Mouse (Mus musculus): ENCODE measurements around the gene Gtsf1l. TPM values are rescaled to one million over a fixed set of nuclear protein-coding genes. Genes with fewer than 3 reads are reported as not detected.
"Not testable (repeated sequence)": the region's sequence is repeated elsewhere in the genome, so short reads cannot be mapped to it uniquely, and the experiment has no call there.

Gene Gtsf1l
- polyA plus RNA-seq, 2 experiments from 2014 or later = not detected

DNA sequence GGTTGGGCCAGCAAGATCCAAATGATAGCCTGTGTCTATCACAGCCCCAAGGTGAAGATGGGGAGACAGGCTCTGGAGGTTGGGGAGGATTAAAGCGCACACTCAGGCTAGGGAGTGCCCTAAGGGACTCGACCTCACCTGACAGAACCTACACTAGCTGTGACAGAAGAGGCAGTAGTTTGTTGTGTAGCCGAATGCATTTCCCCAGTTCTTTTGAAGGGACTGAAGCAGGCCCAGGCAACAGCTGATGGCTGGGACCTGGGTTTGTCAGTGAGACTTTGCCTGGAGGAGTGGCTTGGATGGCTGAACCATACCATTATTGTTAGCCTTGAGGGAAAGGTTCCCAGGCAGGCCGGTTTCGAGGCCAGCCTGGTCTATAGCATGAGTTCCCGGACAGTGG is 2.6 kb downstream of the Gtsf1l start:
- ATAC-seq = no peak

DNA sequence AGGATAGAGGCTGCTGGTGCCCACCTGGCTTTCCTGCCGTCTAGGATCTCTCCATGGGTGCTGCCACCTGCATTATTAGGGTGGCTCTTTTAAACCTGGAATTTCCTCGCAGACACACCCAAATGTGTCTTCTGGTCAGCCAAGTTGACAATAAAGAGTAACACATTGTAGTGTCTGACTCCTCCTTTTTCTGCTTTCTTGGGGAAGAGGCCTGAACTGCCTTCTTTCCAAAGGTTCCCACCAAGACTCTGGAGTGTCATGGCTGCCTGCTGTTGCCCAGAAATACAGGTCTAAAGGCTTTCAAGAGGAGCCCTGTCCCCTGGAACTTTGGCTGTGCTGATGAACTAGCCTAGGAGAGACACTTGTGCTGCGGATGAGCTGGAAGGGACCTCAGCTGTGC is 3.1 kb downstream of the Gtsf1l start:
- ATAC-seq = no peak

DNA sequence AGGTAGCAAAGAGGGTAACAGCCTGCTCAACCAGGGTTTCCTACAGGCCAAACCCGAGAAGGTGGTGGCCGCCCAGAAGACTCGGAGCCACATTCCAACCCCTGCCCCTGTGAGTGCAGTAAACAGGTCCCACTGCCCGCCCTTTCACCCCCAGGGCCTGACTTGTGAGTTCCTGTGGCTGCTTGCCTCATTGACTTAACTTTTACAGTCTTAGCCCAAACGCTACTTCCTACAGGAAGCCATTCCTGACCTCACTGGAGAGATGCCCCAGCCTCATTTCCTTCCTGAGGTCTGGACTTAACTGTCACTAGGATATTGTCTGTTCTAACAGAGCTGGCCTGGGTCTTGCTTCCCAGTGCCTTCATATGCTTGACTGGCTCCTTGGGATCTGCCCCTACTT is 5.1 kb downstream of the Gtsf1l start:
- no peak for ATAC-seq

DNA sequence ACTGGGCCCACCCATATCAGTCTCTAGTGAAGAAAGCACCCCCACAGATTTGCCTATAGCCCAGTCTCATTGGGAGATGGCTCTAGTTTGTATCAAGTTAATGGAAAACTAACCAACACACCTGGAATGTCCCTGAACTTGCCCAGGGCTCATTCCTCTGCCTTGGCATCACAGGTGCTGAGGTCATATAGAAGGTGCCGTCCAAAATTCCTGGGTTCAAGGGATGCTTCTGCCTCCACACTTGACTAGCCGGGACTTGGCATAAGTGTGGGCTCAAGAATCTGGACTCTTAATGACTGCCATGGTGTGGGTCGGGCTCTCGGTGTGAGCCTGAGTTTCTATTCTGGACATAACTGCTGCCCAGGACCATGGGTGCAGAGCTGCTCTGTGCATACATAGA is 8.6 kb downstream of the Gtsf1l start:
- no peak for ATAC-seq

DNA sequence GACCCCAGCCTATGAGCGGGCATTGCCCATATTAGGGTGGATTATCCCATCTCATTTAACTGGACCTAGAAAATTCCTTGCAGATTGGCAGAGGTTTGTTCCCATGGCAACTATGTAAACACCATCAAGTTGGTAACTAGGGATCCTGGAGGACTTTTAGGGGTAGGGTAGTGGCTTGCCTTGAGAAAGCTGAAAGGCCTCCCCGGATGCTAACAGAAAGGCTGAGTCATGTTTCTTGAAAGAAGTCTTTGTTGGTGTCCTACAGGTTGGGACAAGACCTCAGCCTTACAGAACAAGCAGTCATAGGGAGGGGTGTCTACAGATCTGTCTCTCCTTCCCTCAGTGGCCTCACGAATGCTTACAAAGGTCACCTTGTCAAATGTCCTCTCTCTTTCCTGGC is 12.4 kb downstream of the Gtsf1l start:
- ATAC-seq = no peak

DNA sequence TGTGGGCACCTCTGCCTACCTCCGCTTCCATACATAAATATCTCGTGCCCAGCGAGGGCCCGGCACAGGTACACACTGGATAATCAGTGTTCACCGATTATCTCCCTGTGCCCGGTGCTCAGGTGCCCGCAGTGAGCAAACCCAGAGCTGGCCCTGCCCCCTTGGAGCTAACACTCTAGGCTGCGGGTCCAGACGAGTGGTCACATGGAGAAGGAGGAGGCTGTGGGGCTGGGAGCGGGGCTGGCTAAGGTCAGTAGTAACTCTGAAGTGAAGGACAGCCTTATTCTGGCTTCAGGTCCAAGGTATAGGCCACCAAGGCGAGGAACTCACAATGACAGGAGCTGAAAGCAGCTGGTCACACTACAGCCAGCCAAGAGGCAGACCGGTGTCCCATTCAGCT is 12.8 kb downstream of the Gtsf1l start:
- no peak for ATAC-seq

DNA sequence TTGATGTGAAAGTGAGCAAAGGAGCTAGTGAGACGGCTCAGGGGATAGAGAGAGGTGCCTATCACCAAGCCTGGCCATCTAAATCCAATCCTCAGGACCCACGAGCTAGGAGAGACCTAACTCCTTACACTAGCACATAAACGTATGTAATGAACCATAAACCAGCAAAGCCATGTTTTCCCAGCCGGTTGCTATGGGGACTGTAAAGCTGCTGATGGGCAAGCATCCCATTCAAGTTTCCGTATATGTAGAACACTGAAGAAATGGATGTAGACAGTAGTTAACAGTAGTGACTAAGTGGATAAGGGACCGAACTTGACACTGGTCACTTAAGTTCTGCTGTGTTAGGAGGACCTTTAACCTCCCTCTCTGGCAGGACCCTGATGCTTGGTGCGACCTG is 13.6 kb downstream of the Gtsf1l start:
- no peak for ATAC-seq

DNA sequence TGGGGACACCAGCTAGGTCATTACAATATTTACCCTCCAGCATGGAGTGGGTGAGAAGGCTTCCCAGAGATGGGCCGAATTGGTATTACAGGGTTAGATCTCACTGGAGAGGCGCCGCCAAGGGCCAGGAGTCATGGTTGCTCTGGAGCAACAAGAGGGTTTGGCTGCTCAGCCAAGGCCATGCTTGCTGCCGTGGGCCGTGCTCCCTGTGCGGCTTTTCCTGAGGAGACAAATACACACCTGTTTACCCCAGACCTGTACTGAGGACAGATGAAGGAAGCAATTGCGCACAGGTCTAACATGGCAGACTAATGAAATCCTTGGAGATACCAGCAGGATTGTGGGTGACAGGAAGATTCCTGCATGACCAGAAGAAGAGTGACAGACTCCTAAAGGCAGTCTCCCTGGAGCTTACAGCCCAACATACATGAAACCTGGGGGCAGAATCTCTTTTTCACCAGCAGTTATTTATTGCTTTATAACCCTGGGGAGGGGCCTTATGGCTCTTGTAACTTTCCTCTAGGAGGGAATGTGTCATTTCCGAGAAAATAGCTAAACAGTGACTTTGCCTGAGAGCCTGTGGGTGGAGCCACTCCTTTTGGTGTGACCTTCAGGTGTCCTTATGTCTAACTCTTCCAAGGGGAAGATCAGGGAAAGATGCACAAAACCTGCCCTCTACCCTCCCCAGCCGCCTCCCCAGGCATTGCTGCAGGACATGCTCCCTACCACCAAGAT is 14.5 kb downstream of the Gtsf1l start:
- ATAC-seq = no peak

DNA sequence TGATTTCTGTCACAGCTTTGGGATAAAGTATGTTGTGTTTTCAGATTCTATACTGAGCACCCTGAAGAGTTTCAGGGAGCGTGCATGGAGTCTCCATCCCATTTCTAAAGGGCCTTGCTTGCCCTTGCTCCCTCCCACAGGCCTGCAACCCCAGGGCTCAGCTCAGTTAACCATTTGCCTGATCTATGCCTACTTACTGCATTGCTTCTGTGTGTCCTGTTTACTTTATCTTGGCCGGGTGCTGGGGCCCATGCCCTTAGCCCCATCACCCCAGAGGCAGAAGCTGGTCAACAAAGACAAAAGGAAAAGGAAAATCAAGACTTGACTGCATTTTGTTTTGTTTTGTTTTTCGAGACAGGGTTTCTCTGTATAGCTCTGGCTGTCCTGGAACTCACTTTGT is 16.1 kb downstream of the Gtsf1l start:
- ATAC-seq = no peak

DNA sequence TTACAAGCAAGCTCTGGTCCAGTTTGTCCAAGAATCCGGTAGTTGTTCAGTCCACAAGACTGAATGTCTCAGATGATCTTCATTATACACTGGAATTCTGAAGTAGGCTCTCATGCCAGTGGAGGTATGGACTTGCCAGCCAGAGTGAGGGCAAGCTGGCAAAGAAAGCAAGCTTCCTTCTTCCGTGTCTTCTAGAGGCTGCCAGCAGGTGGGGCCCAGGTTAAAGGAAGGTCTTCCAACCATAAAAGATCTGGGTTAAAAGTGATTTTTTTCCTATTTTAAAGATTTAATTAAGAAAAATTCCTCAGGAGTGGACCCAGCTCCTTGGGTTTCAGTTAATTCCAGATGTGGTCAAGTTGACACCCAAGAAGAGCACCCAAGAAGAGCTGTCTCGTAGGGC is 17.4 kb downstream of the Gtsf1l start:
- no peak for ATAC-seq

DNA sequence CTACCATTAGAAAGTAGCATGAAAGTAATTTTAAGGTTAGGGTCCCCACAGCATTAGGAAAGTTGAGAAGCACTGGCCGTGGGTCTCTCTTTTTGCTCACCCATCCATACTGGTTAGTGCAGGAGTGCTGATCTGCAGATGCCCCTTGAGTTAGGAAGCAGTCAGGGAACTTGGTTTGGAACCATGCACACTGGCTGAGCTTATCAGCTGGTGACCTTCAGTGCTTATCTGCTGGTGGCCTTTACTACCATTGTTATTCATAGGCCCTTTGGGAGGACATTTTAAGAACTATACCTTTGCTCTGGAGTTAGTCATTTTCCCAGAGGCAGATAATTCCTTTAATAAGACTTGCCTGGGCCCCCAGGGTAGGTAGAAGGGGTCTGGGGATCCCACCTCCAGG is 20.4 kb downstream of the Gtsf1l start:
- no peak for ATAC-seq

DNA sequence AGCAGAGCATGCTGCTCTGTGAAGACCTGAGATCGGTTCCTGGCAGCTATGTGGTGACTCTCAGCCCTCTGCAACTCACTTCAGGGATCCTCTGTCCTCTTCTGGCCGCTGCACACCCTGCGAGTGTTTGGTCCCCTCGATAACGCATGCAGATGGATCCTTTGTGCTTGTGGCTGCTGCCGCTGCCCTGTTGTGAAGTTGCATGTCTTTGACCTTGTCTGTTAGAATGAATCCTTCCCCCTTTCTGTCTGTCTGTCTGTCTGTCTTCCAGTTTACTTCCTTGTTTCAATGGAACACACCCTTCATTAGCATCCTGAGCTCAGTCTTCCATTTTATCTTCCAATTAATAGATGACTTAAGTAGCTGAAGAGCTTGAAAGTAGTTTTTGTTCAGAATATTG is 21.3 kb downstream of the Gtsf1l start:
- no peak for ATAC-seq

DNA sequence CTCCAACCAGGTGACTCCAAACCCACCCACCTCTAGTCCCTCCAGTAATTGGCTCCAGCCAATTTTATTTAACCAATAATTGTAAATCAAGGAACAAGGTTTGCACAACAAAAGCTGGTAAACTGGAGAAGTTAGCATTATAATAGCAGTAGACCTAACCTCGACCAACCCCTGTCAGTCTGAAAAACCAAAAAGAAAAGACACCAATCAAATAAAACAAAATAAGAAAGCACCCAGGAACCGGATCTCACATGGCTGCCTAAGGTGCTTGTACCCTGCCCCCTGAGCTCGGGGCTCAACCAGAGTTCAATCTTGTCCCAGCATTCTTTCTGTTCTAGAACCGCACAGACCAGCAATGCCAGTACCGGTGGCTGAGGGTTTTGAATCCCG is 25.5 kb downstream of the Gtsf1l start:
- ATAC-seq = no peak

DNA sequence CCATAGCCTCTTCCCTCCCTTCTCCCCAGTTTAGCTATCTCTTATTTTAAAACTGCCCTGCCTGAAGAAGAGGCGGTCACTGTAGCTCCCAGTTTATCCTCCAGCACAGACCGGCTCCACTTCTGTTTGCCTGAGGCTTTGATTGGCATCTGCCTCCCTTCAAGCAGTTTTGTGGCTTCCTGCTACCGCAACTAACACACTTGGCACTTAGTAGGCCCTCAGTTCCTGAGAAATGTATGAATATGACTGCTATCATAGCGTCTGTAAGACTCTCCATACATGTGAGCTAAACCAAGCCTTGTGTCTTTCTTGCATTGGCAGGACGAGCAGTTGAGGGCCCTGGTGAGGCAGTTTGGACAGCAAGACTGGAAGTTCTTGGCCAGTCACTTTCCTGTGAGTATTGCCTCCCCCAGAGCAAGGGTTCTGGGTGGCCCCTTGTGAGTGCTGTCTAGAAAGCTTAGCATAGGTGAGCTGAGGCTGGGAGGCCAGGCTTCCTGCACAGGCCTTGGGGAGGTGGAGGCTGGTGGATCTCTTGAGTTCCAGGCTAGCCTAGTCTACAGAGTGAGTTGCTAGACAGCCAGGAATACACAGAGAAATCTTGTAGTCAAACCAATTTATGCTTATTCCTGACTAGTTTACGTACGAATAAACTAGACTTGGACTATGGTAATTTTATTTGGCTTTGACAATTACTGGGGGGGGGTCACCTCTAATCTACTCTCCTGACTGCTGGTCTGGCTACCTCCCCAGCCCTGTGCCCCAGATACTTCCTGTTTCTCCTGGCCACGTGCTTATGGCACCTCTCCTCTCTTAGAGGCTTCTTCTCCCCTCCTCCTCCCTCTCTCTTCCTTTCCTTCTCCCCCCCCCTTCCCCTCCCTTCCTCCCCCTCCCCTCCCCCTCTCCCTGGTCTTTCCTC is 26.2 kb downstream of the Gtsf1l start:
- ATAC-seq = no peak

DNA sequence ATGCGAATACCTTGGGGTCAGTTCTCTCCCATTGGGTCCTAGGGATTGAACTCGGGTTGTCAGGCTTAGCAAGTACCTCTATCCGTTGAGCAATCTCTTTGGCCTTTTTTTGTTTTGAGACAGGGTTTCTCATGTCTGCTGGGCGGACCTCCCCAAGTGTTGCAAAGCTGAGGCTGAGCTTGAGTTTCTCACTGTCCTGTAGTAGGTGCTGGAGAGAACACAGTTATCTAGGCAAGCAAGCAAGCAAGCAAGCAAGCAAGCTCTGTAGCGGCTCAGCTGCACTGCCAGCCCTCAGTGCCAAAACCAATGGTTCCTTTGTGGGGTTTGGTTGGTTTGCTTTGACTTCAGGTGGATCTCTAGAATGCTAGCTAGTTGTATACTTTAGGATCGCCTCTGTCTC is 27.0 kb downstream of the Gtsf1l start:
- no peak for ATAC-seq

DNA sequence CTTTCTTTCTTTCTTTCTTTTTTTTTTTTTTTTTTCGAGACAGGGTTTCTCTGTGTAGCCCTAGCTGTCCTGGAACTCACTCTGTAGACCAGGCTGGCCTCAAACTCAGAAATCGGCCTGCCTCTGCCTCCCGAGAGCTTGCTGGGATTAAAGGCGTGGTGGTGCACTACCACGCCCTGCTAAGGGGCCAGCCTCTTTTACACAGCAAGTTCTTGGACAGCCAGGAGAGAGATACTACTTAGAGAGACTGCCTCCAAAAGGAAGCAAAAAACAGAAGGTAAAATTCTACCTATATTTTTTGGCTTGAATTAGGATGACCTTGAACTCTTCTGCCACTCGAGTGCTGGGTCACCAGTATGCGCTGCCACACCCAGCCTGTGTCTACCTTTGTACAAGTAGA is 28.7 kb downstream of the Gtsf1l start:
- not testable (repeated sequence) for ATAC-seq

DNA sequence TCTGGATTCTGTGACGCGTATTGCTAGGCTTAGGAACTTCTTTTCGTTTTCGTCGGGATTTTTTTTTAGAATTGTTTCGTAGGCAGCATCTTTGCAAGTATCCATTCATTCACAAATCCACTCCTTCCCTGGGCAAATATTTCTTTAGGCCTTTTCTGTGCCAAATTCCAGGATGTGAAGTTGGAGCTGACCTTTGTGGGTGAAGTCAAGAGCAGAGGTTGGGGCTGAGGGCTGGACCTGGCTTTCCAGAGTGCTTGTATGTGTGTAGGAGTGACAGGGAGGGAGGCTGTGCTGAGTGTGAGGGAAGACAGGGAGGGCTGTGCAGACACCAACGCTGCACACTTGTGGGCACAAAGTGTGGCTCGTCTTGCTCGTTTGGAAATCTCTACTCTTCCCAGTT is 31.1 kb downstream of the Gtsf1l start:
- no peak for ATAC-seq

DNA sequence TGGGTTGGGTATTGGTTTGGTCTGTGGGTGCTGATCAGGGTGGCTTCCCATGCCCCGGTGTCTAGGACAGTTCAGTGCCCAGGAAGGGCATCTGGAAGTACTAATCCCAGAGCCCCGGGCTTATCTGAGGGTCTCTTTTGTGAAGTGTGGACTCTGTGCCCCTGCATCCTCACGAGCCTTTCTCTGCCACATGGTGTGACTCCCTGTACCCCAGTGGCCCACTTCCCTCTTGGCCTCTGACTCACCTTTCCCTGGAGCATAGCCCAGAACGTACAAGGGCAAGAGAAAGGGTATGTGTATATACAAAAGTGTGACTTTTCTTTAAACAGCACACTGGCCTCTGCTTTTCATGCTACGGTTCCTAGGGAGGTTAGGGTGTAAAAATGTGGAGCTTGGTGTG is 31.9 kb downstream of the Gtsf1l start:
- ATAC-seq = no peak

DNA sequence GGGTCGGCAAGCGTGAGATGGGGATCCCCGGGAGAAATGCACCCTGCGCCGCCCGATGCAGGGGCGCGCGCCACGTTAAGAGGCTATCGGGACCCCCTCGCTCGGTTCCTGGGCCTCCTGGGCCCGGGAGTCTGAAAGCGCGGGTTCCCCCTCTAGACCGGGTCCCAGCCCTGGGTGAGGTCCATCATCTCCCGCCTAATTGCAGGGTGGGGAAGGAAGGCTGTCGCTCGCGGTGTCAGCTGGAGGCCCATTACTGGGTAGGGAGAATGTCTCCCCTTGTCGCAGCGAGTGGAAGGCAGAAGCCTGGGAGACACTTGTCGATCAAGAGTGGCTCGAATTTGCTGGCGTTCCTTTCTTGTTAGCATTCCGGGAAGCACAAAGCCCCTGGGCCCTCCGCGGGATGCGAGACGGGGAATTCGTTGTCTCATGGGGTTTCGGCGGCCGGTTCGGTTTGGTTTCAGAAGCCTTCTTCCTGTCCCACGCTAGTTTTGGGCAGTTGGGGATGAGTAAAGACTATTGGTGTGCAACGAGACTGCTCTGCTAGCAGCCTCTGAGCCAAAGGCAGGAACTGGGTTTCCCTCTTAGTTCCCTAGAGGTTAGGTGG is 32.7 kb downstream of the Gtsf1l start:
- no peak for ATAC-seq

DNA sequence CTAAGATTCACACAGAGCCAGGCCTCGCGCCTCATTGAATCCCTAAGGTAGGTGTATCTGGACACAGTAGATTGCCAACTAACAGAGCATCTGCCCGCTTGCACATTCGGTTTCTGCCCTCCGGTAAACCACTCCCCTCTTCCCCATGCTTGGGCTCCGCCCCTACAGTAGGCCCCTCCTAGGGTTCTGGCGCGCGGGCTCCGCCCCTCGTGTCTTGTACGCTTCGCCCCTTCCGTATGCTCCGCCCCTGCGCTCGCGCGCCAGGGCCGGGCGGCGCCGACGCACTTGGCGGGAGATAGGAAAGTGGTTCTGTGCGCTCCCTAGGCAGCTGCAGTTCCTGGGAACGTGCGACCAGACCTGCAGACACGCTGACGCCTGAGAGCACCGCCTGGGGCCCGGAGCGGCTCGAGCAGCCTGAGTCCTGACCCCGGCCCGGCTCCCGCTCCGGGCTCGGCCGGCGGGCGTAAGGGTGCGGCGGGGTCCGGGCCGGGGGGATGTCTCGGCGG is 33.3 kb downstream of the Gtsf1l start, which contains the start of gene Mybl2:
Mybl2 (plus strand) TSS at position 353 of the 506 bp plus-strand sequence.
- peak; percentile 100 for ATAC-seq

DNA sequence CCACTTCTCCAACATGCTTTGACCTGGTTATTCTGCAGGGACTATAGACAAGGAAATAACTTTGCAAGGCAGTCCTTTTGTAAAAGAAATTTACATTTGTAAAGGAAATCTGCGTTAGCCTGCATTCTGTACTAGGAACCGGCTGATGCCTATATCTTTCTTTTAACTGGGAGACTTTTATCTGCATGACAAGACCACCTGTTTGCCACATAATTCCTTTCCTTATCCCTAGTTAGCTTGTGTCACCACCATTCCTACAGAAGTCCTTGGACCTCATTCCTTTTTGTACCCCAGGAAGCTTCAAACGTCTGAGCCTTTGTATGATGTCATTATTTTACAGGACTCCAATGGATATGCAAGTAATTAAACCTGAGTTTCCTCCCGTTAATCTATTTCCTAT is 34.8 kb downstream of the Gtsf1l start:
- no peak for ATAC-seq

DNA sequence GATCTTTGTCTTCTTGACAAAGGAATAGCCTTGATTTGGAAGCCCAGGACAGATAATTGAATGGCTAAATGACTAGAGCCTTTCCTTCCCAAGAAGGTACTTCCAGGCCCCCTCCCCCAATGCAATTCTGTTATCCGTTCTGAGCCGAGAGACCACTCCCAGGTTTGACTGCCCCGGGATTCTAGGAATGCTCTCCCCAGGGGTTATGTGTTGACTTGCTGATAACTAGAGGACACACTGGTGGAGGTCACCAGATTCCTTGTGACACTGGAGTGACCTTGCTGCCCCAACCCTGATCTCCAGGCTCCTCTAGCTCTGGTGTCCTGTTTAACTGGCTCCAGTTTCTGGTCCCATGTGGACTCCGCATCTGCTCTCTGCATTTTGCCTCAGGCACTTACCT is 35.6 kb downstream of the Gtsf1l start:
- ATAC-seq = no peak

DNA sequence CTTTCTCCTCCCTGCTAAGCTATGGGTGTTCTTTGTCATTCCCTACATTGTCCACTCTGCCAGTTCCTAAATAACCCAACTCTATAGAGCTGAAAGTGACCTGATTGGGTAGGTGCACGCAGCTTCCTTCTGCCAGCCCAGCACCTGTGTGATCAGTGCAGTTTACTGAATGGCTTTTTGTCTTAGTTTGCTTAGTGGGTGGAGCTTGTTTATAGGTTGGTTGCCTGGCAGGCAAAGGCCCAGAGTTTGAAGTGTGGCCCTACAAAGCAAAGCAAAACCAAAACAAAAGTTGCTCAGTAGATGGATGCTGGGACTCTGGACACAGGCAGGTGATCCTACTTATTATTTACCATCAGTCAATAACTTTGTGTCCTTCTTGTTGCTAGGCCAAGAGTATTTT is 36.0 kb downstream of the Gtsf1l start:
- no peak for ATAC-seq

DNA sequence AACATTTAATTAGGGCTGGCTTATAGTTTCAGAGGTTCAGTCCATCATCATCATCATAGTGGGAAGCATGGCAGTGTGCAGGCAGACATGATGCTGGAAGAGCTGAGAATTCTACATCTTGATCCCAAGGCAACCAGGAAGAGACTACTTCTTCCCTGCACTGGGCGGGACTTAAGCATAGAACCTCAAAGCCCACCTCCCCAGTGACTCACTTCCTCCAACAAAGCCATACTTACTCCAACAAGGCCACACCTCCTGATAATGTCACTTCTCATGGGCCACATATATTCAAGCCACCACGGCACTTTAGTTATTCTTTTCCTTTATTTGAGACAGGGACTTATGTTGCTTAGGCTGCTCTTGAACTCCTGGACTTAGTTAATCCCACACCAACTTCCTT is 38.5 kb downstream of the Gtsf1l start:
- no peak for ATAC-seq
